Mouse (Mus musculus): ENCODE data around the gene Mpo.

Mpo gene

DNA sequence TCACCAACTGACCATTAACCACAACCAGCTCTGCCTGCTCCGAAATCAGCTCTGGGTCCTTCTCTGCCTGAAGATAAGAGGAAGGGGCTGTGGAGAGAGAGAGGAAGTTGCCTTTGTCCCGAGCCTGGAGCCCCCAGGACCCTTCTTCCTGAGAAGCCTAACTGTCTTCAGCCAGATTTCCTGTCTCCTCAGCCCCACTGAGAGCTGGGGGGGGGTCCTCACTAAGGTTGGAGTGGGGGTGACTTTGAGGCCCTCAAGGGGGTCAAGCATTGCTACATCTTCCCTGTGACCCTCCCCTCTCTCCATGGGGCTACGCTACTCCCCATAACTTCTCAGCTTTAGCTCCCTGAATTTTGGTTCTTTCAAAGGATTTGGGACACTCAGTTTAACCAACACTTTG, at the start of gene Mpo:
Gene Mpo, plus strand, starts transcription at position 122 of the 400 bp plus-strand sequence.
- DNase-seq = no peak

DNA sequence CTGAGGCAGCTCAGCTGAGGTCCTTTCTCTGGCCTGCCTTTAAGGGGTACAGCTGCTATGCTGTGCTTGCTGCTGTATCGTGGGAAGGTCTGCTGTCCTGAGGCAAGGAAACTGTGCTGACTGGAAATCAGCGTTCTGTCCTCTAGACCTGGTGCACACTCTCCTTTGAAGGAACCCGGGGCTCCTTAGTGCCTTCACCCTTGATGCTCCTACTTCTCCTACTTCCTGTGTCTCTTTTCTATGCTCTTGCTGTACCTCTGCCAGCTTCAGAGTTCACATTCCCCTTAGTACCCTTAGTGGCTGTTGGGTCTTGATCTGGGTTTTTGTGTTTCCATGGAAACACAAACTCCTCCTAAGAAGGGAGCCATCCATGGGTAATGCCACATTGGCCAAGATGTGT, 49.7 kb upstream of the Mpo start:
- no peak for DNase-seq

DNA sequence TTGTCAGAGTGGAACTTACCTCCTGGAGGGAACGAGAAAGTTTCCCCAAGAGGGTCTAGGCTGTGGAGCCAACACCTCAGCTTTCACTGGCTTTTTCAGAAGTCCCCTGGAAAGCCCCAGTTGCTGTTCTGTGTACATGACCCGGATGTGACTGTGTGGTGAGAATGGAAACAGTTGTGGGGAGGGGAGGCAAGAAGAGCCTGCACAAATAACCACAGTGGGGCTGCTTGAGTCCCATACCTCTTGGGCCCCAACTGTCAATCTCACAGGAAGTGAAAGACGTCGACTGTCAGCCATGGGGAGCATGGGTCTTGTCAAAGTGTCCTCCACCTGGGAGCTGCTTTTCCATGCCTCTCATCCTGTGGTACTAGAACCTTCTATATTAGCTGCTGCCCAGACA, 48.4 kb upstream of the Mpo start:
- DNase-seq = no peak

DNA sequence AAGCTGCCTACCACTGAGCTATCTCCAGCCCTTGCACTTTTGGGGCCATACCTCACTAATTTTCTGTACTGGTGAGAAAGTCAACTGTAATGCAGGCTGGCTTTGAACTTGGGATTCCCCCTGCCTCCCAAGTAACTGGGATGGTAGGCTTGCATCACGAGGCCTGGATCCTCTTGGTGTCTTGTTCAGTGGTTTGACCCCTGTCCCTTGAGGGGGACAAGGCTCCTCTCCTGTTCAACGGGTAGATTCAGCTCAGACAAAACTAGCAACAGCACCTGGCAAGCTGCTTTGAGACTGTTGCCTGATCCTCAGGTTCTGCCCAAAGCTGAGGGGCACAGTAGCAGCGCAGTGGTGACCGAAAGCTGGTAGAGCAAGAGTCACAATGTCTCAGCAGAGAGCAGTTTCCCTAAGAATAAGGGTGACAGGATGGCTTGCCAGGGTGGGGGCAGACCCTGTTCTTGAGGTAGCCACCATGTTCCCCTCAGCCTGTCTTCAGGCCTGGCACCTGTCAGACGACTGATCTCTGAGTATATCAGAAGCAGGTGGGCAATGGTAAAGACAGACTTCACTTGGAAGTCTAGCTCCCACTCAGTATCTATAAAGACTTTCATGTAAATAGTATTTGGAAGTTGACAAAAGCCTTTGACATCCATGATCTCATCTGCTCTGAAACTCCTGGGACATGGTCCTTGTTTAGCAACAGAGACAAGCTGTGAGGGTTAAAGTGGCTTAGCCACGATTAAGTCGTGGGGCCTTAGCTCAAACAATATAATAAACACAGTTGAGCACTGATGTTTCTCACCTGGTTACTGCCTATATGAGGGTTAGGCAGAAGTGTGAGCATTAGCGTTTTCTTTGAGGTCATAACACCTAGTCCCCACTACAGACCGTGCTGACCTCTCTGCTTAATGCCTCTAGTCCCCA, 47.5 kb upstream of the Mpo start:
- DNase-seq = no peak

DNA sequence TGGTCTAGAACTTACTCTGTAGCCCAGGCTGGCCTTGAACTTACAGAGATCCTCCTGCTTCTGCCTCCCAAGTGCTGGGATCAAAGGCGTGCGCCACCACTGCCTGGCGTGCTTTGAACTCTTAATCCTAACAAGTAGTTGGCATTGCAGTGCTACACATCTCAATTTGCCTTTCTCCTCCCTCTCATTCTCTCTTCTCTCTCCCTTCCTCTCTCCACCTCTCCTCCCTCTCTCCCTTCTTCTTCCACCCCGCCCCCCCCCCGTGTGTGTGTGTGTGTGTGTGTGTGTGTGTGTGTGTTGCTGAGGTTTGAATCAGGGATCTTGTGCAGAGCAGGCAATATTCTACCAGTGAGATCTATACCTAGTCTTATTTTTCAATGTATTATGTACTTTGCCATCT, 46.1 kb upstream of the Mpo start:
- no peak for DNase-seq

DNA sequence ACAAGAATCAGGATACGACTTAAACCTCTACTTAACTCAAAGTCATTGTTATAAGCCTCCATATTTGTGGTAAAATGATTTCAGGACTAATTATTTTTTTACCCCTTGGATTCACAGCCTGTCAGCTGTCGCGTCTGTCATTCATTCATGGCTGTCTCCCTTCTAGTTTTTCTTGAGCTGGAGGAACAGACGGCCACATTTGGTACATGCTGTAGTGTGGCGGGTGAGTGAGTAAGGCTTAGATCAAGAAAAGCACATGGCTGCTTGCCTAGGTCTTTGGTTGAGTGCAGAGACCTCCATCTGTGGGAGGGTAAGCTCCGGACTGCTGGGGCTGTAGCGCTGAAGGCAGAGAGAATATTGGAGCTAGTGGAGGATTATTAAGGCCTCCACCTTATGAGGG, 45.7 kb upstream of the Mpo start:
- DNase-seq = no peak

DNA sequence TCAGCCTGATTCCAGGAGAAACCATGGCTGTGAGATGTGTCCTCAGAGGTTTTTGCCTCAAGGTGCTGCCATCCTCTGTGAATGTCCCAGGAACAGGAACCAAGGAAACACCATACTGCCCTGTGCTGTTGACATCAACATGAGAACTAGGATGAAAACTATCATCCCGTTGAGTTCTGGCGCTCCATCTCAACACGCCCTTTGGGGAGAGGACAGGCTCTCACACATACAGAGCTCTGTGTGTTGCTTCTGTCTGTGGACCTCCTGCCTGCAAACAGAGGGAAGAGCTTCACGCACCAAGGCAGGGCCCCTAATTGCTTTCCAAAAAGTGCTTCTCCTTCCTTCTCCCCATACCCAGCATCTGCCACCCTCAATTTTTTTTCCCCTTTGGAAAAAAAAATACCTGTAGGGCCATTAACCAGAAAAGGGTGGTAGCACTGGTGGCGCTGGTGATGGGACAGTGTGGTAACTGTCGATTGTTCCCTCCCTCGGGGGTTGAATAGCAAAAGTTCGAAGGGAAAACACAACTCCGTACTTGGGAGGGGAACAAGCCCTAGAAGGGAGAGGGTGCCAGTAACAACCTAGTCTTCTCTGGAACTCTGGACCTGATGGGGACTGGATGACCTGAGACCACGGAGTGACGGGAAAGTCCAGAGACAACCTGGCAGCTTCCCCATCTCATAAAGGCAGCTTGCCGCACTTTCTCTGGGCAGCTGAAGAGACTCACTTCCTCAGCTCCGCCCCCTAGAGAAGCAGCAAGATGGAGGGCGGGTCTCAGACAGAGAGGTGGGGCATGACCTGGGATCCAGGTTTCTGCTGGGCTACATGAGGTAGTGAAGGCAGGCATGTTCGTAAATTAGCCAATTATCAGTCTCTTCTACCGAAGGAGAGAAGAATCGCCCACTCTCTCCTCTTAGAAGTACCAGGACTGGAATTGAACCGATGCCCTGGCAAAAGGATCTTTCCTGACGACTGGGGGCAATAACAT, 45.0 kb upstream of the Mpo start:
- no peak for DNase-seq

DNA sequence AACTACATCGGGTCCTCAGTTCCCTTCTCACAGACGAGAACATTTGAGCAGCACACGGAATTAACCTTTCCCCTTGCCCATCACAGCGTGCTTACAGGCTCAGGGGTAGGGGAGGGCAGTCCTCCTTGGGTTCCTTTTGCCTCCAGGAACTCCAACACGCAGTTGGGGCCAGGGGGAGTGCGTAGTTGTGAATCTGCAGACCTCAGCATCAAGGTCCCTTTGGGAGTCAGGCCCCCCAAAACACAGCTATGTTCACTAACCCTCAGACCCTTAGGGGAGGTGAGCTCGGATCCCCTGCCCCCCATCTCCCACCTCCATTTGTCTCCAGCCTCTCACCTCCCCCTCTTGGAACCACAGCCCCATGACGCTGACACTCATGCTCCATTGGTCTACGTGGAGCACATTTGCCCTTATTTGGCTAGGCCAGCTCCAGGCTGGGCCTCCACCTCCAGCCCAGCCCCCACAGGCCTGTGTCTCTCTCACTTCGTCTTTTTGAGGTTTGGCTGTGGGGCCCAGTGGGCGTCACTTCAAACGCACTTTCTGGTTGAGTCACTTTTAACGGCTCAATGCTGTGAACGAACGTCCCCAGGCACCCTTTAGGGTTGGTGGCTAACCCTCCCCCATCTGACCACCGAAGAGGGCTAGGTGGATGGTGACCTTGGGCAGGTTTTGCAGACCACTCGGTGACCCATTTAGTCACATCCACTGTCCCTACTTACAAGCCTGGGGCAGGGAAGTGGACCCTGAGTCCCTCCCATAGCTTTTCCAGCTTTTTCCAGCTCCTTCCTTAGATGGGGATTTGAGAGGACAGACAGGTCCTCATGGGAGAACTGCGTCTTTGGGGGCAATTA, 44.0 kb upstream of the Mpo start:
- no peak for DNase-seq

DNA sequence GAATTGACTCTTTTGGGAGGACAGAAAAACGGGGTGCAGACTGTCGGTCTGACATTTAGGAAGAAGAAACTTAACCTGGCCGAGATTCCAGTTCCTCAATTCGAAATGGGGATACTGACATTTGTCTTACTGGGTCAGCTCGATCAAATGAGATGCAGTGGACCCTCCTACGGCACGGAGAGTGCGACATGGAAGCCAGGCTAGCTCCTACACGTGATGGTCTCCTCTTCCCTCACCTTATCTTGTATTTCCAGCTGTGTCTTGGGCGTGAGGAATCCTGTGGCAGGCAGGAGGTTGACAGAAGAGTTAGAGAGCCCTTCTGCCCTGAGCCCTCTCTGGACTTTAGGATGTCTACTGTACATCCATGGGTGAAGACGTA, 43.3 kb upstream of the Mpo start:
- no peak for DNase-seq

DNA sequence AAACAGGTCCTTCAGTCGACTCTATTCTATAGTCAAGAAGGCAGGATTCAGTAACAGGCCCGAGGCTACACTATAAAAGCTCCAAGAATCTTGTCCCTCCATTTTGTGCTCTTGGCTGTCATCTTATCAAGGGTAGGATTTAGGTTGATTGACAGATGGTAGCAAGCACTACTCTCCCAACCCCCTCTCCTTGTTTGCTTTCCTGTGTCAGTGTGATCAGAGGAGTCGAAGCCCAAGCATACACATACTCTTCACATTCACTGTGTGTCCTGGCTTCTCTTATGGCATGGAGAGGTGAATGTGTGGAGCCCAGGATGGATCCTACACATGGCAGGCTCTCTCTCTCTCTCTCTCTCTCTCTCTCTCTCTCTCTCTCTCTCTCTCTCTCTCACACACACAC, 42.9 kb upstream of the Mpo start:
- DNase-seq = no peak

DNA sequence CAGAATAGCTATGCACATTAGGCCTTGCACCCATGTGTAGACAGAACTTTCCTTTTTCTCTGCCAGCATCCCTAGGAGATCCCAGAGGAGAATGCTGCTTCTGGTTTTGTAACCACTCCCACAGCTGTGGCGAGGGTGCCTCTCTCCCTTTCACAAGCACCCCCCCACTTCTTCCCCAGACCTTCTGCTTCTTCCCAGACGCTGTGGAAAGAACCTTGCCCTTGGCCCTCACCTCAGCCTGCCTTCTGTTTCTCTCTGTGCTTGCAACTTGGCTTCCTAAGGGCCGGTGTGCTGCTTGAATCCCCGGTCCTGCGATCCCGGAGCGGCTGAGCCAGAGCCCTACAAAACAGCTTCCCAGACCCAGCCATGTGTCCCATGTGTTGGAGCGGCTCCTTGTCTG, 42.4 kb upstream of the Mpo start:
- no peak for DNase-seq

DNA sequence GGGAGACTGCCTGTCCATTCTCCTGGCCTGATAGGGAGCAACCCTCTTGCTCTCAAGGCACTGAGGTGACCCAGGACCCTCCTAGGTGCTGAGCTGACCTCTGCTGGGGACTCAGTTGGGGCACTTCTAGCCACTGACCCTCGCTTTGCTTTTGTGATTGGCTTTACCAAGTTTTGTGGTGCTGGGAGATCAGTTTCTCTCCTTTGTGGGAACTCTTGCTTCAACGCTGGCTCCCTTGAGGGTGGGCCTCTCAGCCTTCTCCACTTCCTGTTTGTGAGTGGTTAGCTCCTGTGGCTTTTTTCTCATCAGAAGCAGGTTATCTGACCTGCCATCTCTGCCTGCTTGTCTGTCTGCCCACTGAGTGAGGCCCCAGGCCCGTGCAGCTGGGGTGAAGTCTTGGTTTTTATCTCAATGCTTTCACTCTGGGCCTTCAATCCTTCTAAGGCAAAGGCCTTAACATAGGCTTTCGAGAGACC, 41.9 kb upstream of the Mpo start:
- no peak for DNase-seq

DNA sequence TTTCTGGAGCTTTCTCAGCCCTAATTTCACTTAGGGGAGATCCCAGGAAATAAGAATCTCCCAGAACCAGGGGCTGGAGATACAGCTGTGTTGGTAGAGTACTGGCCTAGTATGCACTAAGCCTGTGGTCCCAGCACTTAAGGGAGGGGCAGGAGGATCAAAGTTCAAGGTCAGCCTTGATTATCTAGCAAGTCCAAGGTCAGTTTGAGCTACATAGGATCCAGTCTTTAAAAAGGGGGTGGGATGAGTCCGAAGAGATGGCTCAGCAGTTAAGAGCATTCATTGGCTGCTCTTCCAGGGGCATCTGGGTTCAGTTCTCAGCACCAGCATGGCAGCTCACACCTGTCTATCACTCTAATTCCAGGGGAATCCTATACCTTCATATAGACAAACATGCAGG, 41.1 kb upstream of the Mpo start:
- no peak for DNase-seq

DNA sequence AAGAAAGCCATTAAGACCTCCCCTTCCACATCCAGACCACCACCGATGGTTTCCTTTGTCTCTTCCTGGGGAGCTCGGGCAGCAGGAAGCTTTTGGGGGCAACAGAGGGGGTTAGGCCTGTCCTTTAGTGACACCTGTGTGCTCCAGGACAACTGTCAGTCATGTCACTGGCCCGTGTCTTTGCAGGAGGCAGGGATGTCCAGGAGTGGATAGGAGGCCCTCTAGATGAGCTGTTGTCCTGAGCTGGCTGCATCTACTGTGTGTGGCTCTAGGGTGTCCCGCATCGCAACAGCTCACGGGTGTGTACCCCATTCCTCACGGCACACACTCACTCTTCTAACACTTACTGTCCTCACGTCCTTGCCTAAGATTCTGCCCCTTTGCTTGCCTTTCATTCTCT, 40.1 kb upstream of the Mpo start:
- no peak for DNase-seq

DNA sequence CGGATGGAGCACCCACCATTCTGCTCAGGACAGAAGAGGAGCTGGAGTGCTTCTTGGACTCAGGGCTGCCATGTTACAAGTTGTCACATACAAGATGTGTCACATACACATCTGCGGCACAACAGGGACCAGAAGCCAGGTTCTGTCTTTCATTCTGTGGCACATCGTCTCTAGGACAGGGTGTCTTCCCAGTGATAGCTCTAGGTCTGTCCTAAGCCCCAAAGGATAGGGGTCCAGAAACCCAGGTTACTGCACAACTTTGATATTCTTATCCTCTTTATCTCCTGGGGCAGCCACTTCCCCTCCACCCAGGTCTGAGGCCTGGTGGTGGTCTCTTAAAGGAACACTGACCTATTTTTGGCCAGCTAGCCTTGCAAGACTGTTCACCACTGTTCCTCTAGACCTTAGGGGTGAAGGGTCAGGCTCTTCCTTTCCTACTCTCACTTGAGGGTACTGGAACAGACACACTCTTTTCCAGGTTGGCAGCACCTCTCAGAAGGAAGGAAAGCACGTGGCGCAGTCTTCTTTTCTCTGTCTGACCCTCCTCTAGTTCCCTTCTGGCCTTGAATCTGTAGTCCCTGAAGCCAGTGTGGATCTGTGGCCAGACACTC, 39.4 kb upstream of the Mpo start:
- no peak for DNase-seq

DNA sequence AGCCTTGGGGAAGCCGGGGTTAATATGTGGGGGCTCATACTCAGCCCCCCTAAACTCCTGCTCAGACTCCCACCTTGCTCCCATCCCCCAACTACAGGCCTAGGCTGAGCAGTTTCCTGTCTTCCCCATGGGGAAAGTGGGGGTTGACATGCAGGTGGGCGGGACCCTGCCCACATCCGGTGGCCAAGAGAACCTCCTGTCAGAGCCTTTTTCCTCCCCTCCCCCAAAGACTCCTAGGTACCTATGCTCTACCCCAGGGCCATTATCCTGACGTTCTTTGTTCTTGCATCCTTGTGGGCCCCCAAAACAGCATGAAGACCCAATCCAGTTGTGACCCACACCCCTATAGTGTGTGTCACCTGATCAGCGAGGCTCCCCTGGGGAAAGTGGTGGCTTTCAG, 38.8 kb upstream of the Mpo start:
- DNase-seq = no peak

DNA sequence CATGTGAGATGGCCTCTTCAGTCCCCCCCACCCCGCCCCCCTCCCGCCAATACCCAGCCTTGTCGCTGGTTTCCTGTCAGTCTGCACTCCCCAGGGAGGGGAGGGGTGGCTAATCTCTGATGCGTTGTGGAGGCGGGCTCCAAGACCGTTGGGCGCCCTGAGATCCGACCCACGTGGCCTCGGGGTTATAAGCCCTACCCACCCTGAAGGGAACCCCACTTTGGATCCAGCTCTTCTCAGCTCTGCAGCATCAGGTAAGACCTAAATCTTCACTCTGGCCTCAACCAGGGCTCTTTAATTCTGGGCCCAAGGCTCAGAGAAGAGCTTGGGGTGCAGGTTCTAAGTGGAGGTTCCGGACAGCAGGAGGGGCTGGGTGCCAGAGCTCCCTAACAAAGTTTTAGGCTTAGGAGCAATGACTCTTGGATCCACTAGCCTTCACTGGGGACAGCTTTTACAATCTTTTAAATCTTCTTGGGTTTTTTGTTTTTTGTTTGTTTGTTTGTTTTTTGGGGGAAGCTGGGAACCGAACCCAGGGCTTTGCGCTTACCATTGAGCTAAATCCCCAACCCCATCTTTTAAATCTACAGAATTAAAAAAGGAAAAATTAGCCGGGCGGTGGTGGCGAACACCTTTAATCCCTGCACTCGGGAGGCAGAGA, 37.9 kb upstream of the Mpo start:
- DNase-seq = no peak

DNA sequence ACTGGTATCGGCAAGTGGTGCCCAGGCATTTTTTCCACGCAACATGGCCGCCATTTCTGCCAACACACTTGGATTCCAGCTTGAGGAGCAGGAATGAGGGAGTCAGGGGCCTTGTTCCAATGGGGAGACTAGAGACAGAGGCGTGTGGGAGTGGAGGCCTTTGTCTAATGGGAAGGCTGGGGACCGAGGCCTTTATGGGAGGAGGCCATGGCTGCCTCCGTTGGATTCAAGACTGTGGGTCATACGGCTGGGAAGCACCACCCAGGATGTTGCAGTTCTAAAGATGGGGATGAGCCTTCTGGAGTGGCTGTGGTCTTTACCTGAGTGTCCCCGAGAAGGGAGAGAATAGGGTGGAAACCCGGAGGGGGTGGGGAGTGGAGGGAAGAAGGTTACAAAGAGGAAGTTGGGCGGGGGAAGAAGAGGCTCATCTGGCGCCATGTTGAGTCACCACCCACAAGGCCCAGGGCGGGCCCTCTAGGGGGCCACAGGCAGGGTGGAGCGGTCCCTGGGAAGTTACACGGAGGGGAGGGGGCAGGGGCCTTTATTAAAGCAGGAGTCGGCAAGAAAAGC, 37.0 kb upstream of the Mpo start:
- no peak for DNase-seq

DNA sequence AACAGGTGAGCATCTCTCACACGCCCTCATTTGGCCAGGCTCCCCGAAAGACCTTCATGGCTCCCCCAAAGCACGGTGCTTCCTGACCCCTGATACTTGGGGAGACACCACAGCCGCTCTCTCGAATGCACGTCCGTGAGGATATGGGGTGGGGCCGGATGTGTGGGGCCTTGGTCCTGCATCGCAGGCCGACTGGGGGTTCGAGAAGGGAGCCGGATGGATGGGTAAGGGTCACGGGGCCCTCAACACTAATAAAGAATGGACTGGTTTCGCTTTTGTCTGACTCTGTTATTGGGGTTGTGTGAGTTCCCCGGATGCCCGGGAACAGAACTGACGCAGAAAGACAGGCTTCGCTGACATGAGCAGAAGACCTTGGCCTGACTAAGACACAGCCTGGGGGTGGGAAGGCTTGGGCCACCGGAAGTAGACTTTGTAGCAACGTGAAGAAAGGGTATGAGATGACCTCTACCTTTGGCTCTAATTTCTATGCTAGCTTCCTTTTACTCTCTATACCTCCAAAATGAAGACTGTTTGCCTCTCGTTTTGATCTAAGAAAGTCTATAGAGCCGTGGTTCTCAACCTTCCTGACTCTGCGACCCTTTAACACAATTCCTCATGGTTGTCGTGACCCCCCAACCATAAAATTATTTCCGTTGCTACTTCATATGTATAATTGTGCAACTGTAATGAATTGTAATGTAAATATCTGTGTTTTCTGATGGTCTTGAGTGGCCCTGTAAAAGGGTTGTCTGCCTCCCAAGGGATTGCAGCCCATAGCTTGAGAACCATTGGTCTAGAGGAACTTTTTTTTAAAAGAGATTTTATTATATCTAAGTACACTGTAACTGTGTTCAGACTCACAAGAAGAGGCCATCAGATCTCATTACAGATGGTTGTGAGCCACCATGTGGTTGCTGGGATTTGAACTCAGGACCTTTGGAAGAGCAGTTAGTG, 36.1 kb upstream of the Mpo start:
- DNase-seq = no peak

Measured in right cerebral cortex, postnatal 25 days (tissue).